In the genomic region with DNA sequence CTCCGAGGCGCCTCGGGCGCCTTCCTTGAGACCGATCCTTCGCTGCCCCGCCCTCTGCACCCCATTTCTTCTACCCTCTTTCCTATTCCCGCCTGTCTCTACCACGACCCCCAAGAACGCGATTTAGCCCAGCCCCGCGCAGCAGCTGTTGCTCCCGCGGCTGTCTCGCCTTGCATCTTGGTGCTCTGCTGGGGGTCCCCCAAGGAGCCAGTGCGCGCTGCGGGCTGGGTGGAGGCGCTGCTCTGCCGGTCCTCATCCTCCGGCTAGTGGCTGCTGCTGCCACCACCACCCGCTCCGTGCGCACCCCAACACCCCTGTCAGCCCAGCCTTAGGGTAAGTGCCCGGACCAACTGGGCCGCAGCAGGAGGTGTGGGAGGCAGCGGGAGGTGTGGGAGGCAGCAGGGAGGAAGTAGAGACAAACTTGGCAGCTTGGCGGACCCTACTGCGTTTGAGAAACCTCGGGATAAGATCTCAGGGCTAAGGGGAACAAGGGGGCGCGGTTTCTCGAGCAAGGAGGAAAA, we compare ENCODE assay signal across 8 mouse cellular contexts. TPM values are rescaled to one million over a fixed set of nuclear protein-coding genes. Genes with fewer than 3 reads are reported as not detected.
DNase-seq lines count a peak whose midpoint lies in the region; ATAC-seq lines count a peak whose summit lies in the region.

No protein-coding gene starts in this region.

- peaks cover 26% of the 10 kb centered on the region for H3K27me3 ChIP-seq in forebrain, embryonic 10.5 days (ENCODE audit: poor library complexity, severe bottlenecking)
- H3K27me3 ChIP-seq in hindbrain, embryonic 14.5 days (ENCODE audit: control insufficient read depth, insufficient read depth, low read length) = no peaks in the 10 kb centered on the region
- no peaks in the 10 kb centered on the region for H3K27me3 ChIP-seq in neural tube, embryonic 12.5 days (replicated peaks)

- ATAC-seq in hindbrain, embryonic 14.5 days (ENCODE audit: low FRiP score) = peak; percentile 75
- ATAC-seq in neural tube, embryonic 12.5 days (ENCODE audit: low FRiP score, low read depth) = peak; percentile 75

- peaks cover 61% of the 10 kb centered on the region for H3K4me1 ChIP-seq in forebrain, embryonic 10.5 days
- H3K4me1 ChIP-seq in hindbrain, embryonic 14.5 days (replicated peaks; ENCODE audit: control insufficient read depth, insufficient read depth, low read length) = peaks cover 24% of the 10 kb centered on the region
- peaks cover 21% of the 10 kb centered on the region for H3K4me1 ChIP-seq in neural tube, embryonic 12.5 days

- H3K27ac ChIP-seq in forebrain, embryonic 10.5 days = peak overlapping the region; percentile 93
- H3K27ac ChIP-seq in hindbrain, embryonic 14.5 days = peak overlapping the region; percentile 97
- H3K27ac ChIP-seq in neural tube, embryonic 12.5 days = peak overlapping the region; percentile 81

- DNase-seq in adrenal gland, adult (ENCODE audit: inconsistent age in 2 of 2, low spot score in 1 of 2) = peak; percentile 35 to 83
- no peak for DNase-seq in adrenal gland, postnatal 4 days (ENCODE audit: low spot score in 2 of 2)
- peak; percentile 74 for DNase-seq in brain, adult 2 months (ENCODE audit: low read depth, low spot score)
- peak; percentile 60 for DNase-seq in forebrain, embryonic 10.5 days (ENCODE audit: extremely low spot score, low spot score)
- peak; percentile 57 for DNase-seq in hindbrain, embryonic 14.5 days (ENCODE audit: low spot score)
- peak; percentile 63 to 79 for DNase-seq in left cerebral cortex, postnatal 36 days (ENCODE audit: low spot score in 2 of 2)
- DNase-seq in thymus, postnatal 4 days = no peak

- under 1% methylated on average over 34 of the region's 34 CpGs for WGBS in forebrain, embryonic 10.5 days
- under 1% methylated on average over 34 of the region's 34 CpGs for WGBS in hindbrain, embryonic 14.5 days
- WGBS in neural tube, embryonic 12.5 days = under 1% methylated on average over 33 of the region's 34 CpGs

- peak overlapping the region; percentile 78 for H3K4me3 ChIP-seq in forebrain, embryonic 10.5 days
- peak overlapping the region; percentile 94 for H3K4me3 ChIP-seq in hindbrain, embryonic 14.5 days (replicated peaks; ENCODE audit: low read length)
- peak overlapping the region; percentile 88 for H3K4me3 ChIP-seq in neural tube, embryonic 12.5 days

- H3K36me3 ChIP-seq in forebrain, embryonic 10.5 days (replicated peaks) = no peaks in the 10 kb centered on the region
- H3K36me3 ChIP-seq in hindbrain, embryonic 14.5 days (replicated peaks; ENCODE audit: control insufficient read depth, insufficient read depth) = no peaks in the 10 kb centered on the region
- no peaks in the 10 kb centered on the region for H3K36me3 ChIP-seq in neural tube, embryonic 12.5 days

- H3K9ac ChIP-seq in hindbrain, embryonic 14.5 days = peak overlapping the region; percentile 96
- H3K9ac ChIP-seq in neural tube, embryonic 12.5 days = peak overlapping the region; percentile 90

- H3K4me2 ChIP-seq in hindbrain, embryonic 14.5 days (replicated peaks) = peak overlapping the region; percentile 66
- peak overlapping the region; percentile 65 for H3K4me2 ChIP-seq in neural tube, embryonic 12.5 days (replicated peaks)

- intact Hi-C loops in left cerebral cortex, postnatal 36 days (cut with DNase I) = loop anchor here (10.0 kb wide), 2 partner anchors 525 to 705 kb away; no protein-coding TSS in a partner anchor

- no peaks in the 10 kb centered on the region for H3K9me3 ChIP-seq in forebrain, embryonic 10.5 days
- H3K9me3 ChIP-seq in hindbrain, embryonic 14.5 days (ENCODE audit: control insufficient read depth, low read length) = no peaks in the 10 kb centered on the region
- no peaks in the 10 kb centered on the region for H3K9me3 ChIP-seq in neural tube, embryonic 12.5 days

RNA-seq across cellular contexts. Expression of a gene that starts 0.4 kb away (rescaled TPM):
- 10 to 100 TPM; 21.8 to 28.7 TPM for total RNA-seq in adrenal gland, postnatal 4 days (2021)
- 147 and 152 TPM in 2 replicates for polyA plus RNA-seq in forebrain, embryonic 10.5 days (2016; fragmentation: Nextera tagmentation; extraction: Ambion mirVana)
- 101 and 118 TPM in 2 replicates for polyA plus RNA-seq in hindbrain, embryonic 14.5 days (2014; fragmentation: Nextera tagmentation; extraction: Ambion mirVana)
- 10 to 100 TPM; 55.0 to 57.7 TPM for total RNA-seq in left cerebral cortex, postnatal 36 days (2021)
- 104 and 119 TPM in 2 replicates for polyA plus RNA-seq in neural tube, embryonic 12.5 days (2016; fragmentation: Nextera tagmentation; extraction: Ambion mirVana)

Comparison
In these comparisons a context has a peak if more than half of its experiments do, and no peak if none do; other contexts are left out.
1. DNase-seq: peak in adrenal gland, adult (2 of 2), brain, adult 2 months (single experiment), forebrain, embryonic 10.5 days (single experiment), hindbrain, embryonic 14.5 days (single experiment) and left cerebral cortex, postnatal 36 days (2 of 2); none in adrenal gland, postnatal 4 days (0 of 2) and thymus, postnatal 4 days (single experiment).
2. Peak in every context shown above with its lines, with median percentiles within 50 percentile points of each other: H3K27ac ChIP-seq and H3K4me3 ChIP-seq.